Mouse (Mus musculus): ENCODE measurements around the gene Lingo2.

DNA sequence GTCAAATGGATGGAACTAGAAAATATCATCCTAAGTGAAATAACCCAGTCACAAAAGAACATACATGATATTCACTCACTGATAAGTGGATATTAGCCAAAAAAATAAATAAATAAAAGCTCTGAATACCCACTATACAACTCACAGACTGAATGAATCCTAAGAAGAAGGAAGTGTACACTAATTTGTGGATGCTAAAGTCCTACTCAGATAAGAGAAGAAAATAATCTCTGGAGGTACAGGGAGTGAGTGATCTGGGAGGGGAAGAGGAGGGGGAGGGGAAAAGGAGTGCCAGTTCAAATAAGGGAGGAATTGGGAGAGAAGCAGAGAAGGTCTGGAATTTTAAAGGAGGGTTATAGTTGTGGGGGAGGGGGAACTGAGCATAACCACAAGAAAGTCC, 999.7 kb downstream of the Lingo2 start:
- TF ChIP-seq POLR2A (IDR thresholded peaks at IDR 0.05; ENCODE audit: extremely low read depth, insufficient read depth, low read length), result no peak
- no peak for TF ChIP-seq CTCF (IDR thresholded peaks at IDR 0.05; ENCODE audit: low read depth, low read length)

Measured in liver, adult 2 months (tissue).